Mouse (Mus musculus) left cerebral cortex, adult 9 months (tissue): ENCODE data around the gene Gapdh.
"Not testable (repeated sequence)": the region's sequence is repeated elsewhere in the genome, so short reads cannot be mapped to it uniquely, and the experiment has no call there.

ENCODE experiments used
- DNase-seq, 2 experiments: peaks; one replicate each; pipeline ENCODE4 v3.0.0; 2022; ENCODE audit warnings: low spot score in 2 of 2

The Gapdh gene

GRCm38 (mm10) chr6:125168086-125168485 lies 1.8 kb upstream of the Gapdh start:
- DNase-seq, result no peak

GRCm38 (mm10) chr6:125166861-125167650 lies 789 bp upstream of the Gapdh start:
- peak in 1 of 2 experiments; percentile 60 for DNase-seq

GRCm38 (mm10) chr6:125165328-125165891 lies 857 bp downstream of the Gapdh start:
- peak; percentile 94 to 97 for DNase-seq

DNA sequence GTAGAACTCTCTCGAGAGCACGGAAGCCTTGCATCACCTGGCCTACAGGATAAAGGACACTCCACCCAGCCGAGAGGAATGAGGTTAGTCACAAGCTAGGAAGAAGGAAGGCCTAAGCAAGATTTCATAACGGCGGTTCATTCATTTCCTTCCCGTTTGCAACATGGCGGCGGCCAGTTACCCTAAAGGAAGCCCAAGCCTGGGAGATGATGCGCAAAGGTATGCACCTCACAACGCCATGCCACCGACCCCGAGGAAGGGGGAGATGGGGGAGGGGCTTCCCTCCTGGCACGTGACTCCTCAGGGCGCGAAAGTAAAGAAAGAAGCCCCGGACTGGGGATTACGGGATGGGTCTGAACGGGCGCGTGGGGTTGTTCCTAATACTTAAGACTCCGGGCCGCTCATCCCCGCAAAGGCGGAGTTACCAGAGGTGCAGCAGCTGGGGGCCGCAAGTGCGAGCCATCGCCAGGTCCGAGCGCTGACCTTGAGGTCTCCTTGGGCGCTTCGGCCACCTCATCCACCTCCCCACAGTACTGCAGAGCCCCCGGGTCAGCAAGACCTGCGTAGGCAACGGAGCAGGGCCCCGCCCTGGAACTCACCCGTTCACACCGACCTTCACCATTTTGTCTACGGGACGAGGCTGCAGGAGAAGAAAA lies 1.5 kb downstream of the Gapdh start:
- DNase-seq, result peak in 1 of 2 experiments; percentile 67

DNA sequence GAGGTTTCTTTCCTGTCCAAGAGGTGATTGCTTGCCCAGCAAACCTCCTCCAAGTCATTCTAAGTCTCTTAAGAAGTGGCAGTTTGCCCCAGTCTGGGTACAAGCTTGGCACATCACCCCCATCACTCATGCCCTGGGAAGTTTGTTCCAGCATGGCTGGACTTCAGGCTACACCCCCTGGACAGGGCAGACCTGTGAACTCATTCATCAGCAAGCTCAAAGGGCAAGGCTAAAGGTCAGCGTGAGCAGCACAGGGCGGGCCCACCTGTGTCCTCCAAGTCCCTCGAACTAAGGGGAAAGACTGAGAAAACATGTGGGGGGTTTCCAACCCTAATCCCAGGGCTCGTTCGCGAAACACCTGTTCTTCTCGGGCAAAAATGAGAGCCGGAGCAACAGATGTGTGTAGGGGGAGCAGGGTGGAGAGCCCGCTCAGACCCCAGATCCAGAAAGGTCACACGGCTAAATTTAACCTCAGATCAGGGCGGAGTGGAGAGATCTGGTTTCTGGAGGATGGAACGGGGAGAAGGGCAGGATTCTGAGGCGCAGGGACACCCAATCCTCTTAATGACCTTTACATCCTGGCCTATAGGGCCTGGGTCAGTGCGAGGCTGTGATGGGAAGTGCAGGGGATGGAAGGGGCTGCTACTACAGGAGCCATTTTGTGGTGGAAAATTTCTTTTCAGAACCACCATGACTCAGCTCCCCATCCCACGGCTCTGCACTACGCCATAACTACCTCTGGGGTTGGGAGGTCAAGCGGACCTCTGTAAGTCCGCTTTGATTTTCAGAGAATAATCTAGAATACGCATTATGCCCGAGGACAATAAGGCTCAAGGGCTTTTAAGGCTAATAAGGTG lies 2.2 kb downstream of the Gapdh start:
- peak in 1 of 2 experiments; percentile 62 for DNase-seq

GRCm38 (mm10) chr6:125162615-125163305 lies 3.5 kb downstream of the Gapdh start:
- DNase-seq, result not testable (repeated sequence)

- DNase-seq, result peak in 1 of 2 experiments; percentile 76
Observed at GRCm38 (mm10) chr6:125161971-125162370, 4.3 kb downstream of the Gapdh start.

GRCm38 (mm10) chr6:125160854-125161760 lies 5.2 kb downstream of the Gapdh start:
- peak in 1 of 2 experiments; percentile 61 for DNase-seq

DNA sequence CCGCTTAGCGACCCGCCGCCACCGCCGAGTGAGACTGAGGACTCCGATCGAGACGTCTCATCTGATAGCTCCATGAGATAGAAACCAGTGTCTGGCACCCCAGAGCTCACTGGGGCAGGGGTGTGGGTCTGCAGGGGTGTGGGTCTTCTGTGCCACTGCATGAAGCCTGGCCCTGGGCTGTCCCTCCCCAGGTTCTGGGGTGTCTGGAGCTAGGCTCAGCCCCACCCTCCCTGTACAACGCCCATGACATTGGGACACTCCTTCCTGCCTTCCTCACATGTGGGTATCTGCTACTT lies 5.8 kb downstream of the Gapdh start:
- DNase-seq, result no peak

GRCm38 (mm10) chr6:125159773-125160557 lies 6.3 kb downstream of the Gapdh start:
- no peak for DNase-seq

- no peak for DNase-seq
Observed at GRCm38 (mm10) chr6:125158944-125159492, 7.2 kb downstream of the Gapdh start.

- DNase-seq, result no peak
Observed at GRCm38 (mm10) chr6:125156903-125157614, 9.2 kb downstream of the Gapdh start.

GRCm38 (mm10) chr6:125156491-125156890 lies 9.8 kb downstream of the Gapdh start:
- no peak for DNase-seq

GRCm38 (mm10) chr6:125155262-125155661 lies 11.0 kb downstream of the Gapdh start:
- DNase-seq, result no peak

- no peak for DNase-seq
Observed at GRCm38 (mm10) chr6:125154550-125154949, 11.7 kb downstream of the Gapdh start.

DNA sequence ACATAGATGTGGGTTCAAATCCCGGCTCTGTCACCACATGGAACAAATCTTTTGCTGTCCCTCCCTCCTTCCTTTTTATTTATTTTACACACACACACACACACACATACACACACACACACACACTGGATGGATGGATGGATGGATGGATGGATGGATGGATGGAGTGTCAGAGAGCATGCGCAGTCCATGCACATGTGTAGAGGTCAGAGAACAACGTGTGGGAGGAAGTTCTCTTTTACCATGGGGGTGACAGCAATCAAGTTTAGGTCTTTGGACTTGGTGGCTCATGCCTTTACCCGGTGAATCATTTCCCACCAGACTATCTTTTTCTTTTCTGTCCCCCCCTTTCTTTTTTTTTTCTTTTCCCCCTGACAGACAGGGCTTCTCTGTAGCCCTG lies 12.6 kb downstream of the Gapdh start:
- DNase-seq, result no peak

GRCm38 (mm10) chr6:125153018-125153389 lies 13.3 kb downstream of the Gapdh start:
- DNase-seq, result no peak

DNA sequence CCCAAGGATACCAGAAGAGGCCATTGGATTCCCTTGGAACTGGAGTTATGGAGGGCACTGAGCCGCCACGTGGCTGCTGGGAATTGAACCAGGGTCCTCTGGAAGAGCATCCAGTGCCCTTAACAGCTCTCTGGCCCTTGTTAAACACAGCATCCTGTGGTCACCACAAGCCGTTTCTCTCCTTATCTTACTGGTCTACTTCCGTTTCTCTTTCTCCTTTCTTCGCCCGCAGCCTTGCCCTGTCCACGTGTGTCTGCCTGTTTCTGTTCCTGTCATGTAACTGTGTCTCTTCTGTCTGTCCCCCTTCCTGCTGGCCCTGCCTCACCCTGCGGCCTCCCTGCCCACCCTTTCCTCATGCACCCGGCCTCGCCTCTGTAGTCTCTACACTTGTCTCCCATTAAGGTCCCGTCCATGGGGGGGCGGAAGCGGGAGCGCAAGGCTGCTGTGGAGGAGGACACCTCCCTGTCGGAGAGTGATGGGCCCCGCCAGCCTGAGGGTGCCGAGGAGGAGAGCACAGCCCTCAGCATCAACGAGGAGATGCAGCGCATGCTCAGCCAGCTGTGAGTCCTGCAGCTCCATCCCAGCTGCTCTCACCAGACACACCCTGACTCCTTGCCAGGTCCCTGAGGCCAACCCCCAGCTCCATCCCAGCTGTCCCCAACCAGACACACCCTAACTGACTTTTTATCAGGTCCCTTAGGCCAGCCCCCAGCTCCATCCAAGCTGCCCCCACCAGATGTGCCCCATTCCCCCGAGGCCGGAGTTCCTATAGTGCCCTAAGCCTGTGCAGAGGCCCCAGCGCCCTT lies 13.9 kb downstream of the Gapdh start:
- peak in 1 of 2 experiments; percentile 39 for DNase-seq
